Mouse (Mus musculus) midbrain, embryonic 14.5 days (tissue): ENCODE results near the gene Tmem178b. TPM values are rescaled to one million over a fixed set of nuclear protein-coding genes. Genes with fewer than 3 reads are reported as not detected.

Source experiments
- ATAC-seq: fragments of 200-750 bp; cut with Nextera tagmentation; 2 replicates; pipeline ENCODE4 v1.8.0; 2017; ENCODE audit warnings: moderate number of reproducible peaks, moderate library complexity; ENCODE audit not compliant: low FRiP score, low TSS enrichment
- DNase-seq: peaks from one replicate; pipeline ENCODE4 v3.0.0-alpha.2; 2015
- H3K27ac ChIP-seq: fragments of 300-500 bp; sonication (generic); replicated peaks from 2 replicates; pipeline ENCODE4 v1.5.1; 2014; ENCODE audit warnings: mild to moderate bottlenecking, low read depth, low read length, moderate library complexity
- H3K27me3 ChIP-seq: fragments of 300-500 bp; sonication (generic); 2 replicates; pipeline ENCODE4 v1.6.1; 2014; ENCODE audit warnings: low read length, control low read depth, mixed read lengths; ENCODE audit not compliant: control insufficient read depth, insufficient read depth
- H3K36me3 ChIP-seq: fragments of 300-500 bp; sonication (generic); 2 replicates; pipeline ENCODE4 v1.6.1; 2014; ENCODE audit warnings: low read length, control low read depth; ENCODE audit not compliant: control insufficient read depth, insufficient read depth
- H3K4me1 ChIP-seq: fragments of 300-500 bp; sonication (generic); 2 replicates; pipeline ENCODE4 v1.6.1; 2014; ENCODE audit warnings: mild to moderate bottlenecking, antibody characterized with exemption, low read length, control low read depth; ENCODE audit not compliant: control insufficient read depth, insufficient read depth
- H3K4me2 ChIP-seq: fragments of 300-500 bp; sonication (generic); 2 replicates; pipeline ENCODE4 v1.6.1; 2014; ENCODE audit warnings: mild to moderate bottlenecking, low read length, moderate library complexity
- H3K4me3 ChIP-seq: fragments of 300-500 bp; sonication (generic); replicated peaks from 2 replicates; pipeline ENCODE4 v1.5.1; 2014; ENCODE audit warnings: low read depth, low read length
- H3K9ac ChIP-seq: fragments of 300-500 bp; sonication (generic); replicated peaks from 2 replicates; pipeline ENCODE4 v1.6.1; 2014; ENCODE audit warnings: mild to moderate bottlenecking, low read length, moderate library complexity
- H3K9me3 ChIP-seq: fragments of 300-500 bp; sonication (generic); 2 replicates; pipeline ENCODE4 v1.6.1; 2016; ENCODE audit warnings: low read length, control low read depth, mixed read lengths; ENCODE audit not compliant: control insufficient read depth
- WGBS: fragments of 180-500 bp; shearing (Covaris S2); extraction: QIAGEN DNeasy Blood & Tissue Kit; methylation state at CpG from one replicate; pipeline ENCODE4 v1.1.7; 2014; 5-methylcytosine and 5-hydroxymethylcytosine counted together
- polyA plus RNA-seq: library from polyadenylated mRNA; unstranded; fragments of >200 nt; fragmentation: Nextera tagmentation; extraction: Ambion mirVana; gene quantifications from 2 replicates; pipeline ENCODE4 v1.2.1, GENCODE M21; 2014

Tmem178b gene
- polyA plus RNA-seq, 1 experiment from 2014 or later, result 44.6 TPM

- H3K4me2 ChIP-seq, result no peak overlapping the region
- no peaks in the 10 kb centered on the region for H3K36me3 ChIP-seq
- 68% methylated on average over 5 of the region's 5 CpGs for WGBS
- ATAC-seq (no peak), DNase-seq (peak; percentile 19)
- H3K9ac ChIP-seq, result no peak overlapping the region
- peaks cover 10% of the 10 kb centered on the region for H3K4me1 ChIP-seq
- no peak overlapping the region for H3K27ac ChIP-seq
- H3K4me3 ChIP-seq, result no peak overlapping the region
- no peaks in the 10 kb centered on the region for H3K9me3 ChIP-seq
- H3K27me3 ChIP-seq, result no peaks in the 10 kb centered on the region
Observed at GRCm38 (mm10) chr6:39945670-39946440, 72.8 kb downstream of the Tmem178b start.

GRCm38 (mm10) chr6:39946601-39947000 lies 73.5 kb downstream of the Tmem178b start:
- H3K36me3 ChIP-seq, result no peaks in the 10 kb centered on the region
- H3K9ac ChIP-seq, result no peak overlapping the region
- H3K4me1 ChIP-seq, result peaks cover 10% of the 10 kb centered on the region
- DNase-seq, result no peak
- ATAC-seq, result no peak
- H3K4me3 ChIP-seq, result no peak overlapping the region
- 79% methylated on average over 4 of the region's 4 CpGs for WGBS
- H3K27ac ChIP-seq, result no peak overlapping the region
- H3K9me3 ChIP-seq, result no peaks in the 10 kb centered on the region
- no peaks in the 10 kb centered on the region for H3K27me3 ChIP-seq
- H3K4me2 ChIP-seq, result no peak overlapping the region

GRCm38 (mm10) chr6:39953951-39954350 lies 80.9 kb downstream of the Tmem178b start:
- H3K4me2 ChIP-seq, result no peak overlapping the region
- no peak overlapping the region for H3K4me3 ChIP-seq
- no peak for DNase-seq
- H3K9ac ChIP-seq, result no peak overlapping the region
- H3K27me3 ChIP-seq, result no peaks in the 10 kb centered on the region
- no peak for ATAC-seq
- no peaks in the 10 kb centered on the region for H3K36me3 ChIP-seq
- H3K4me1 ChIP-seq, result 0 out of 2 replicates have a peak, but pooled peaks cover 3% of the 10 kb centered on the region
- no peaks in the 10 kb centered on the region for H3K9me3 ChIP-seq
- WGBS, result 89% methylated on average over 5 of the region's 5 CpGs
- no peak overlapping the region for H3K27ac ChIP-seq

GRCm38 (mm10) chr6:39955211-39955610 lies 82.1 kb downstream of the Tmem178b start:
- WGBS, result 97% methylated on average over 2 of the region's 2 CpGs
- H3K27me3 ChIP-seq, result no peaks in the 10 kb centered on the region
- no peak for ATAC-seq
- H3K4me1 ChIP-seq, result 0 out of 2 replicates have a peak, but pooled peaks cover 3% of the 10 kb centered on the region
- H3K36me3 ChIP-seq, result no peaks in the 10 kb centered on the region
- H3K27ac ChIP-seq, result no peak overlapping the region
- no peak overlapping the region for H3K9ac ChIP-seq
- no peak for DNase-seq
- no peak overlapping the region for H3K4me2 ChIP-seq
- H3K9me3 ChIP-seq, result no peaks in the 10 kb centered on the region
- H3K4me3 ChIP-seq, result no peak overlapping the region

- 0 out of 2 replicates have a peak overlapping the region, but pooled peaks have one; percentile 32 for H3K27ac ChIP-seq
- no peak overlapping the region for H3K4me2 ChIP-seq
- H3K27me3 ChIP-seq, result no peaks in the 10 kb centered on the region
- 68% methylated on average over 4 of the region's 4 CpGs for WGBS
- H3K4me3 ChIP-seq, result no peak overlapping the region
- no peak for DNase-seq
- H3K9me3 ChIP-seq, result no peaks in the 10 kb centered on the region
- no peak for ATAC-seq
- H3K9ac ChIP-seq, result no peak overlapping the region
- 0 out of 2 replicates have a peak, but pooled peaks cover 7% of the 10 kb centered on the region for H3K4me1 ChIP-seq
- H3K36me3 ChIP-seq, result no peaks in the 10 kb centered on the region
Observed at GRCm38 (mm10) chr6:39964606-39965005, 91.5 kb downstream of the Tmem178b start.

- no peaks in the 10 kb centered on the region for H3K4me1 ChIP-seq
- no peak overlapping the region for H3K9ac ChIP-seq
- H3K4me3 ChIP-seq, result no peak overlapping the region
- ATAC-seq (no peak), DNase-seq (no peak)
- no peak overlapping the region for H3K27ac ChIP-seq
- H3K27me3 ChIP-seq, result no peaks in the 10 kb centered on the region
- no peak overlapping the region for H3K4me2 ChIP-seq
- no peaks in the 10 kb centered on the region for H3K36me3 ChIP-seq
- H3K9me3 ChIP-seq, result no peaks in the 10 kb centered on the region
Observed at GRCm38 (mm10) chr6:39970281-39970680, 97.2 kb downstream of the Tmem178b start.

GRCm38 (mm10) chr6:39978942-39979341 lies 105.9 kb downstream of the Tmem178b start:
- no peak overlapping the region for H3K27ac ChIP-seq
- DNase-seq, result no peak

GRCm38 (mm10) chr6:39990772-39991171 lies 117.7 kb downstream of the Tmem178b start:
- H3K4me3 ChIP-seq, result no peak overlapping the region
- no peak overlapping the region for H3K9ac ChIP-seq
- no peak overlapping the region for H3K27ac ChIP-seq
- H3K9me3 ChIP-seq, result no peaks in the 10 kb centered on the region
- H3K27me3 ChIP-seq, result no peaks in the 10 kb centered on the region
- H3K36me3 ChIP-seq, result no peaks in the 10 kb centered on the region
- no peak for ATAC-seq
- DNase-seq, result no peak
- no peak overlapping the region for H3K4me2 ChIP-seq
- H3K4me1 ChIP-seq, result peaks cover 5% of the 10 kb centered on the region; the same call in 1 of the 2 replicates
- 80% methylated on average over 4 of the region's 4 CpGs for WGBS

More at GRCm38 (mm10) chr6:39978942-39979341, 105.9 kb downstream of the Tmem178b start:
- Histone ChIP-seq H3K4me2 (no peak overlapping the region), H3K9me3 (no peaks in the 10 kb centered on the region), H3K36me3 (no peaks in the 10 kb centered on the region), H3K27me3 (no peaks in the 10 kb centered on the region), H3K9ac (no peak overlapping the region), H3K4me3 (no peak overlapping the region), H3K4me1 (no peaks in the 10 kb centered on the region)
- no peak for ATAC-seq
- 87% methylated on average over 4 of the region's 4 CpGs for WGBS

GRCm38 (mm10) chr6:39991922-39992321 lies 118.9 kb downstream of the Tmem178b start:
- 80% methylated on average over 6 of the region's 6 CpGs for WGBS
- no peak overlapping the region for H3K9ac ChIP-seq
- H3K27me3 ChIP-seq, result no peaks in the 10 kb centered on the region
- no peak overlapping the region for H3K27ac ChIP-seq
- ATAC-seq (no peak), DNase-seq (no peak)
- peaks cover 5% of the 10 kb centered on the region; the same call in 1 of the 2 replicates for H3K4me1 ChIP-seq
- H3K4me2 ChIP-seq, result no peak overlapping the region
- H3K36me3 ChIP-seq, result no peaks in the 10 kb centered on the region
- H3K4me3 ChIP-seq, result no peak overlapping the region
- H3K9me3 ChIP-seq, result no peaks in the 10 kb centered on the region
